Mouse (Mus musculus) thymus, postnatal 36 days (tissue): ENCODE data around the gene Cox19.
A peak's percentile ranks its signal among the peaks of the same experiment; 100 is the strongest.

ENCODE experiments used
- DNase-seq, 2 experiments: peaks; one replicate each; pipeline ENCODE4 v3.0.0; 2022; ENCODE audit warnings: mixed read lengths in 2 of 2

The Cox19 gene

GRCm38 (mm10) chr5:139381586-139382513 is 30.6 kb upstream of the Cox19 start:
- peak; percentile 72 to 82 for DNase-seq

- DNase-seq: peak; percentile 79 to 86
Measured at GRCm38 (mm10) chr5:139380385-139381248, 29.4 kb upstream of the Cox19 start.

- no peak for DNase-seq
Measured at GRCm38 (mm10) chr5:139379771-139380384, 28.7 kb upstream of the Cox19 start.

GRCm38 (mm10) chr5:139378986-139379629 is 27.9 kb upstream of the Cox19 start:
- peak; percentile 45 to 66 for DNase-seq

- DNase-seq: no peak
Measured at GRCm38 (mm10) chr5:139378271-139378556, 27.0 kb upstream of the Cox19 start.

GRCm38 (mm10) chr5:139377468-139378270 is 26.5 kb upstream of the Cox19 start, which contains the start of gene Gpr146:
Gpr146 (plus strand) TSS chr5:139377697.
- DNase-seq: peak; percentile 43 to 64

GRCm38 (mm10) chr5:139374841-139375240 is 23.6 kb upstream of the Cox19 start:
- no peak for DNase-seq

GRCm38 (mm10) chr5:139373889-139374444 is 22.7 kb upstream of the Cox19 start:
- DNase-seq: no peak

GRCm38 (mm10) chr5:139373126-139373525 is 21.9 kb upstream of the Cox19 start:
- DNase-seq: no peak

GRCm38 (mm10) chr5:139371631-139372401 is 20.6 kb upstream of the Cox19 start:
- DNase-seq: peak; percentile 82 to 87

GRCm38 (mm10) chr5:139371118-139371517 is 19.9 kb upstream of the Cox19 start:
- DNase-seq: no peak

- no peak for DNase-seq
Measured at GRCm38 (mm10) chr5:139370336-139370735, 19.1 kb upstream of the Cox19 start.

- no peak for DNase-seq
Measured at GRCm38 (mm10) chr5:139368638-139369320, 17.6 kb upstream of the Cox19 start.

GRCm38 (mm10) chr5:139367884-139368458 is 16.8 kb upstream of the Cox19 start:
- peak in 1 of 2 experiments; percentile 32 for DNase-seq

GRCm38 (mm10) chr5:139366484-139366883 is 15.3 kb upstream of the Cox19 start:
- no peak for DNase-seq

GRCm38 (mm10) chr5:139365827-139366226 is 14.6 kb upstream of the Cox19 start:
- DNase-seq: no peak

- DNase-seq: no peak
Measured at GRCm38 (mm10) chr5:139364911-139365571, 13.8 kb upstream of the Cox19 start.

GRCm38 (mm10) chr5:139364260-139364910 is 13.2 kb upstream of the Cox19 start:
- DNase-seq: peak; percentile 79 to 87
